Mouse (Mus musculus) embryonic fibroblast, embryonic 13.5 days (primary cell): Measurements from ENCODE around the gene Syne3. TPM values are rescaled to one million over a fixed set of nuclear protein-coding genes. Genes with fewer than 3 reads are reported as not detected.

ENCODE experiments used
- H3K27ac ChIP-seq: 2 replicates; pipeline ENCODE4 v1.5.1; 2012; ENCODE audit warnings: low read length, control low read depth, inconsistent platforms; ENCODE audit not compliant: insufficient read depth
- H3K4me1 ChIP-seq: 2 replicates; pipeline ENCODE4 v1.6.1; 2011; ENCODE audit warnings: low read length; ENCODE audit not compliant: control insufficient read depth, insufficient read depth
- H3K4me3 ChIP-seq: 2 replicates; pipeline ENCODE4 v1.5.1; 2011; ENCODE audit warnings: mild to moderate bottlenecking, control low read depth, low read length; ENCODE audit not compliant: insufficient read depth
- CTCF ChIP-seq: IDR thresholded peaks from 2 replicates; pipeline ENCODE4 v1.5.1; 2011; ENCODE audit warnings: mild to moderate bottlenecking, control low read depth, low read length, moderate library complexity, borderline replicate concordance; ENCODE audit not compliant: insufficient read depth
- POLR2A ChIP-seq: IDR thresholded peaks from 2 replicates; pipeline ENCODE4 v1.6.1; 2011; ENCODE audit warnings: low read depth, mild to moderate bottlenecking, control low read depth, low read length, moderate library complexity
- polyA plus RNA-seq: library from polyadenylated mRNA; stranded (reverse); fragments of >200 nt; gene quantifications from 2 replicates; pipeline ENCODE4 v1.2.4, GENCODE M21; 2011; ENCODE audit warnings: low read depth; ENCODE audit not compliant: missing spikeins, insufficient read length

The Syne3 gene
- polyA plus RNA-seq, 1 experiment = 15.9 TPM

- TF ChIP-seq CTCF (no peak), POLR2A (no peak)
- peaks cover 2% of the 10 kb centered on the region; the same call in 1 of the 2 replicates for H3K4me1 ChIP-seq
- H3K27ac ChIP-seq = no peak overlapping the region
- no peak overlapping the region for H3K4me3 ChIP-seq
These were observed 92.3 kb downstream of the Syne3 start for GRCm38 (mm10) chr12:104917297-104917696.

DNA sequence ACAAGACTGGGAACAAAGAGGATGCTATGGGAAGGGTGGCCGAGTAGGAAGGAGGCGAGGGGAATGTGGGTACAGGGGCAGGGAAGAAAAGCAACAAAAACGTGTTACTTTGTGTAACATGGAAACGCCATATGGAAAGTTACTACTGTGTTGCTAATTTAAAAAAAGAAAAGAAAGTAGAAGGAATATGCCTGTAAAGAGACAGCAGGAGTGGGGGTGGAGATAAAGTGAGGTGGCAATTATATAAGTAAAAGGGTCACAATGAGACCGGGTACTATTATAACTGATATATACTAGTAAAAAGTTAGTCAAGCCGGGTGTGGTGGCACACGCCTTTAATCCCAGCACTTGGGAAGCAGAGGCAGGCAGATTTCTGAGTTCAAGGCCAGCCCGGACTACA is 92.8 kb downstream of the Syne3 start:
- Histone ChIP-seq H3K27ac (no peak overlapping the region), H3K4me1 (peaks cover 2% of the 10 kb centered on the region; the same call in 1 of the 2 replicates), H3K4me3 (no peak overlapping the region)
- no peak for TF ChIP-seq POLR2A
- no peak for TF ChIP-seq CTCF

GRCm38 (mm10) chr12:104915681-104916080 is 93.9 kb downstream of the Syne3 start:
- Histone ChIP-seq H3K4me1 (peaks cover 2% of the 10 kb centered on the region; the same call in 1 of the 2 replicates), H3K4me3 (no peak overlapping the region), H3K27ac (no peak overlapping the region)
- TF ChIP-seq CTCF (no peak), POLR2A (no peak)

GRCm38 (mm10) chr12:104912990-104913389 is 96.6 kb downstream of the Syne3 start:
- no peak overlapping the region for H3K4me3 ChIP-seq
- H3K27ac ChIP-seq = no peak overlapping the region
- TF ChIP-seq POLR2A = no peak
- no peak for TF ChIP-seq CTCF
- H3K4me1 ChIP-seq = no peaks in the 10 kb centered on the region

DNA sequence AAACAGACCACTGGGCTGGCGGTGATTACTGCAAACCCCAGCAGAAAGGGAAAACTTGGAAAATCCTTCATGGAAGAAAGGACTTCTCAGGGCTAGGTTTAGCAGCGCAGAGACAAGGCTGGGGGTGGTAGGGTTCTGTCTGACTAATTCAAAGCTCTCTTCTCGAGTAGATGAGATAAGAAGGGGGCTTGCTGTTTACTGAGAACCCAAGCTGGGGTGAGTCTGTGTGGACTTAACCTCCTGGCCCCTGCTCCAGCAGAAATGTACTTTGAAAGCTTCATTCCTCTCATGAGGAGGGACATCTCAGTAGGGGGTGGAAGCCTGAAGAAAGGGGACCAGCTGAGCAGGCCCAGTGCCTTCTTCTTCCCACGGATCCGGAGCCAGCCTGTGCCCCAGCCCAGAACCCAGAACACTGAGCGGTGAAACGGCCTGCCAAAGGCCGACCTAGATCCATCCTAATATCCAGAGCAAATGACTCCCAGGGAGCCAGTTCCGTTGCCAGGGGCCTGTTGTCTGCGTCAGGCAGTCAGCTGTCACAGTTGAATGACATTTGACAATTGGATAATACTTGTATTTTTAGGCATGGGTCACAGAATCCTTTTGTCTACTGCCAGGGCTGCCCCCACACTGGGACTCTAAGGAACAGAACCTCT is 97.2 kb downstream of the Syne3 start:
- TF ChIP-seq POLR2A (no peak), CTCF (no peak)
- H3K4me1 ChIP-seq = no peaks in the 10 kb centered on the region
- no peak overlapping the region for H3K4me3 ChIP-seq
- H3K27ac ChIP-seq = no peak overlapping the region

DNA sequence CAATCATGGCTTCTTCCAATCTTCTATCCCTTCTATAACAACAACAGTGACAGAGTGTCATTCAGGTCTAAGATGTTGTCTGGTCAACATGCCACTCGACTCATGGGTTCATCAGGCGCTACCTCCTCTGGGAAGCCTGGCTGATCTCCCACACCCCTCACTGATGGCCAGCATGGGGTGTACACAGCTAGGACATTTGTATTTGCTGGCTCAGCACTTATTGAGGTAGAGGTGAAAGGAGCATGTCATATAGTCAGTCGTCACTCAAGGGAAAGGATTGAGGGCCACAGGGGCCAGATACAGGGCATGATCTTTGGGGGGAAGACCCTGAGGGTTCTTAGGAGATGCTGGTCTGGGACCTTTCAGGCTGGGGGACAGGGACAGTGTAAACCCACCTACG is 99.9 kb downstream of the Syne3 start:
- Histone ChIP-seq H3K4me1 (no peaks in the 10 kb centered on the region), H3K4me3 (no peak overlapping the region), H3K27ac (no peak overlapping the region)
- TF ChIP-seq CTCF (no peak), POLR2A (no peak)

- no peak for TF ChIP-seq CTCF
- TF ChIP-seq POLR2A = no peak
- H3K4me3 ChIP-seq = no peak overlapping the region
- no peak overlapping the region for H3K27ac ChIP-seq
- H3K4me1 ChIP-seq = no peaks in the 10 kb centered on the region
These were observed 100.6 kb downstream of the Syne3 start for GRCm38 (mm10) chr12:104908986-104909385.

- Histone ChIP-seq H3K4me3 (no peak overlapping the region), H3K4me1 (no peaks in the 10 kb centered on the region), H3K27ac (no peak overlapping the region)
- TF ChIP-seq POLR2A (no peak), CTCF (no peak)
These were observed 101.4 kb downstream of the Syne3 start for GRCm38 (mm10) chr12:104908024-104908781.

GRCm38 (mm10) chr12:104907133-104907532 is 102.5 kb downstream of the Syne3 start:
- Histone ChIP-seq H3K27ac (no peak overlapping the region), H3K4me3 (no peak overlapping the region), H3K4me1 (no peaks in the 10 kb centered on the region)
- TF ChIP-seq POLR2A (no peak), CTCF (no peak)

DNA sequence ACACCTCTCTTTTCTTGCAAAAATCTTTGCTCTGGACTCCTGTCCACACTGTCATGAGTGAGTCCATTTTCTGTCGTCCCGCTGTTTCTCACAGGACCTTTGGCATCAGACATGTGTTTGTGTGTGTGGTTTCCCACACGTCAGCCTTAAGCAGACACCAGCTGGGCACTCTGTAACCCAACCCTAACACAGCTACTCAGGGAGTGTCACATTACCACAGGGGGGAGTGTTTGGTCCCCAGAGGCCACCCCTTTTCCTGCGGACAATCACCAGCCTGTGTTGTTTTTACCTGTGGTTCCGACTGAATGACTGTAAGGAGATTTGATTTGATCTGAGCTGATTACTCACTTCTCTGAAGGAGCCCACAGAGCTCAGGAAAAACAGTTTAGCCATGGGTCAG is 105.5 kb downstream of the Syne3 start:
- no peak overlapping the region for H3K4me3 ChIP-seq
- TF ChIP-seq CTCF = no peak
- no peak for TF ChIP-seq POLR2A
- H3K27ac ChIP-seq = no peak overlapping the region
- H3K4me1 ChIP-seq = no peaks in the 10 kb centered on the region
